Comparison of ENCODE assay signal across 8 mouse cellular contexts in the genomic region with DNA sequence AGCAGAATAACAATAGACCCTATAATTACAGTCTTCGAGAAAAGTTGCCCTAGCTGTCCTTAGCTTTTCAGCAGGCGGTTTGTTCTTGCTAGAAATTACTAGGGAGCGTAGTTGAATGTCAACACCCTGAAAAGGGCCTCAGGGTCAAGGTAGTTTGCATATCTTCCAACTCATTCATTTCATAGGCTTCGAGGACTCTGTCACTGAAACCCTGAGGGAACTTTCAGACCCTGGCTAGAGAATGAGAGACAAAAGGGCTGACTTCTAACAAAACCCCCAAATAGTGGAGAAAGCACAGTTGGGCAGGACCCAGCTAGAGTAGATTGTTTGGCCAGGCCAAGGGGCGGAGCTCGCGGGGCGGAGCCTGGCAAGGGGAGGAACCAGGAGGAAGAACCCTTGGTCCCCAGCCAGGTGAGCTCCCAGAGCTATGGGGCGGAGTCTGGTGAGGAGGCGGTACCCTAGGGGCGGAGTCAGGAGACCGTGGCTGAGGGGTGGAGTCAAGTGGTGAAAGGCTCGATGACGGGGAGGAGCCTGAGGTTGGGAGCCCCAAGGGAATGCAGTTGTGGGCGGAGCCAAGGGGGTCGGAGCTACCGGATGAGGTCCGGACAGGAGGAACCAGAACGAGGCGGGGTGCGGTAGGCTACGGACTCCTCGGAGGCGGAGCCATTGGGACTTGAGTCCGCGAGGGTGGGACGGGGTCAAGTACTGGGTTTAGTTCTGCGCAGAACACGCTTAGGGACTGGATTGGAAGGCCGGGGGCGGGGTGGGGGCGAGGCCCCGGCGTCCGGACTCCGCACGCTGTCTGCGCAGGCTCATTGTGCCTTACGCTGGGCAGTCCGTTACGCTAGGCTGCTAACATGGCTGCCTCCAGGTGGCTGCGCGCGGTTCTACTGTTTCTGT. TPM values are rescaled to one million over a fixed set of nuclear protein-coding genes. Genes with fewer than 3 reads are reported as not detected.
DNase-seq lines count a peak whose midpoint lies in the region; ATAC-seq and TF ChIP-seq lines count a peak whose summit lies in the region.

No protein-coding gene starts in this region.

- ATAC-seq in common myeloid progenitor, adult 5-6 weeks (replicated peaks; ENCODE audit: low read depth, poor library complexity, severe bottlenecking): peak; percentile 87
- peak; percentile 97 for ATAC-seq in hindbrain, postnatal 0 days
- ATAC-seq in megakaryocyte, adult 5-6 weeks (ENCODE audit: poor library complexity, severe bottlenecking): peak; percentile 89

- WGBS in hindbrain, postnatal 0 days: 3% methylated on average over 39 of the region's 44 CpGs

- H3K27me3 ChIP-seq in hindbrain, postnatal 0 days (ENCODE audit: insufficient read depth, low read length): no peaks in the 10 kb centered on the region

- H3K4me1 ChIP-seq in hindbrain, postnatal 0 days (ENCODE audit: insufficient read depth, low read length): peaks cover 12% of the 10 kb centered on the region

- H3K27ac ChIP-seq in gastrocnemius, adult 2 months: peak overlapping the region; percentile 89
- H3K27ac ChIP-seq in hindbrain, postnatal 0 days: peak overlapping the region; percentile 88
- peak overlapping the region; percentile 91 for H3K27ac ChIP-seq in left cerebral cortex, adult 2 months

- 0 out of 2 replicates have a peak, but pooled peaks cover 5% of the 10 kb centered on the region for H3K36me3 ChIP-seq in hindbrain, postnatal 0 days (ENCODE audit: insufficient read depth, low read length)

- no peaks in the 10 kb centered on the region for H3K9me3 ChIP-seq in hindbrain, postnatal 0 days (ENCODE audit: low read length)

- peak overlapping the region; percentile 71 for H3K9ac ChIP-seq in hindbrain, postnatal 0 days (replicated peaks; ENCODE audit: low read length)

- peak overlapping the region; percentile 71 for H3K4me2 ChIP-seq in hindbrain, postnatal 0 days (ENCODE audit: low read depth, low read length)

- intact Hi-C loops in gastrocnemius, adult 2 months (cut with DNase I): loop anchor here (5.0 to 10.0 kb wide), 2 partner anchors 263 to 796 kb away; partner anchors contain the start of genes Abhd17c and Zfand6
- intact Hi-C loops in left cerebral cortex, adult 2 months (cut with DNase I): loop anchor here (5.0 kb wide), 1 partner anchor 381 kb away; no protein-coding TSS in a partner anchor

- peak; percentile 32; the same call in 1 of the 2 replicates for TF ChIP-seq CTCF in gastrocnemius, adult 2 months (IDR thresholded peaks at IDR 0.05)
- peak; percentile 61 for TF ChIP-seq CTCF in hindbrain, postnatal 0 days (IDR thresholded peaks at IDR 0.05; ENCODE audit: low read depth)
- peak; percentile 27 for TF ChIP-seq CTCF in left cerebral cortex, adult 2 months (IDR thresholded peaks at IDR 0.05)

- DNase-seq in ZHBTc4 (ENCODE audit: low read depth, low spot score): peak; percentile 100
- peak; percentile 100 for DNase-seq in gastrocnemius, adult 2 months
- peak; percentile 98 for DNase-seq in hindbrain, postnatal 0 days (ENCODE audit: low spot score)
- peak; percentile 96 for DNase-seq in left cerebral cortex, adult 2 months (ENCODE audit: extremely low spot score in 1 of 2, low spot score in 2 of 2)
- peak; percentile 94 to 96 for DNase-seq in right cerebral cortex, adult 2 months (ENCODE audit: low spot score in 2 of 2)
- DNase-seq in urinary bladder, postnatal 14 days (ENCODE audit: low spot score): peak; percentile 100

- peak overlapping the region; percentile 94 for H3K4me3 ChIP-seq in gastrocnemius, adult 2 months
- peak overlapping the region; percentile 60 for H3K4me3 ChIP-seq in hindbrain, postnatal 0 days (ENCODE audit: low read length)
- H3K4me3 ChIP-seq in left cerebral cortex, adult 2 months: peak overlapping the region; percentile 84

RNA-seq across cellular contexts. Expression of gene Mesd, which starts 7.4 kb away (rescaled TPM):
- 37.7 and 47.8 TPM in 2 replicates for total RNA-seq in common myeloid progenitor, adult 5-6 weeks (2017)
- 10 to 100 TPM; 22.2 to 33.3 TPM for total RNA-seq in gastrocnemius, adult 2 months (2021)
- total RNA-seq in hindbrain, postnatal 0 days (2014; rRNA removed): 20.4 and 24.4 TPM in 2 replicates
- 83.8 and 86.5 TPM in 2 replicates for polyA plus RNA-seq in hindbrain, postnatal 0 days (2015; fragmentation: Nextera tagmentation; extraction: Ambion mirVana)
- 10 to 100 TPM; 53.5 to 60.4 TPM for total RNA-seq in left cerebral cortex, adult 2 months (2021)
- 16.9 and 18.4 TPM in 2 replicates for total RNA-seq in megakaryocyte, adult 5-6 weeks (2015)
- total RNA-seq in megakaryocyte, adult 5-6 weeks (2017): 24.3 and 25.8 TPM in 2 replicates

RNA-seq across cellular contexts. Expression of gene Tlnrd1, which starts 7.6 kb away (rescaled TPM):
- 4.8 and 7.2 TPM in 2 replicates for total RNA-seq in common myeloid progenitor, adult 5-6 weeks (2017)
- 1 to 10 TPM; 1.2 to 3.2 TPM for total RNA-seq in gastrocnemius, adult 2 months (2021)
- total RNA-seq in hindbrain, postnatal 0 days (2014; rRNA removed): 54.0 and 65.7 TPM in 2 replicates
- 8.7 and 9.1 TPM in 2 replicates for polyA plus RNA-seq in hindbrain, postnatal 0 days (2015; fragmentation: Nextera tagmentation; extraction: Ambion mirVana)
- total RNA-seq in left cerebral cortex, adult 2 months (2021): 10 to 100 TPM; 22.8 to 26.9 TPM
- 13.8 and 14.3 TPM in 2 replicates for total RNA-seq in megakaryocyte, adult 5-6 weeks (2015)
- 5.7 and 10.5 TPM in 2 replicates for total RNA-seq in megakaryocyte, adult 5-6 weeks (2017)

Comparison
In these comparisons a context has a peak if more than half of its experiments do, and no peak if none do; other contexts are left out.
1. Peak in every context shown above with its lines: DNase-seq, ATAC-seq, H3K4me3 ChIP-seq and H3K27ac ChIP-seq.